Mouse (Mus musculus): Measurements from ENCODE around the gene Anapc16.
"Not testable (repeated sequence)": the region's sequence is repeated elsewhere in the genome, so short reads cannot be mapped to it uniquely, and the experiment has no call there.

The Anapc16 gene

DNA sequence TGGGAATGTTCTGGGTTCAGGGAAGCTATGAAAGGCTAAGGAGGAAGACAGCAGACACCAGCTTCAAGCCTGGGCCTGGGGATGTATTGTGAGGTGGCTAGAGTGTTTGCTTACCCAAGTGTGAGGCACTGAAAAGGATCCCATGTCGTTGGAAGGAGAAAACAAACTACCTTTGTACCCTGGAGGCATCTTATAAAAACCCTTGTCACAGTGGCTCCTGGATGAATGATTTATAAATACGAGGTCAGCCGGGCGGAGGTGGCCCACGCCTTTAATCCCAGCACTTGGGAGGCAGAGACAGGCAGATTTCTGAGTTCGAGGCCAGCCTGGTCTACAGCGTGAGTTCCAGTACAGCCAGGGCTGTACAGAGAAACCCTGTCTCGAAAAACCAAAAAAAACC lies 1.3 kb downstream of the Anapc16 start:
- not testable (repeated sequence) for DNase-seq (ENCODE audit: low read depth, low spot score)

DNA sequence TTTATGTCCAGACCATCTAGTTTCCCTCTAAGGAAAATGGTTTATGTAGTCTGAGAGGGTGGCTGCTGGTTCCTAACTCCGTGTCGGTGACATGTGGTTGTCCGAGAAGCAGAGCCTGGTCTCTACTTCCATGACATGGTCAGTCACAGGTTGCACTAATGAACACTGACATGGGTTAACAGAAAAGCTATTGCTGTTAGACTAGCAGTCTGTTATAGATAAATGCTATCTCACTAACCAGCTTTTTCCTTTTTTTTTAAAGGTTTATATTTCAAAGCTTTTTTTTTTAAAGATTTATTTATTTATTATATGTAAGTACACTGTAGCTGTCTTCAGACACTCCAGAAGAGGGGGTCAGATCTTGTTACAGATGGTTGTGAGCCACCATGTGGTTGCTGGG lies 3.9 kb downstream of the Anapc16 start:
- DNase-seq (ENCODE audit: low read depth, low spot score) = no peak

DNA sequence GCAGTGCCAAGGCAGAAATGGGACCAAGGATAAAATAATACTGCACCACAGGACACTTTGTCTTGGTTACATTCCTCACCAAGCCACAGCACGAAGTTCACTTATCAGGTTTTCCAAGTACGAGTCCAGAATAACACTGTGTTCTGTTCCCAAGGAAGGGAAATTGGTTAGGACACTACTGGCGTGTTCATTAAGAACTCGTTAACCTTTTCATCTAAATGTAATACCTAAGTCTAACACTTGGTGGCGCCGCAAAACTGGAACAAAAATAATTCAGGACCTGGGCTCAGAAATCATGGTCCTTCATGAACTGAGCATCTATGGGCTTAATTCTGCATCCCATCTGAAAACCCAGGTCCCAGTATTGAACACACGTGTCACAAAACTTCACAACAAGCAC lies 5.3 kb downstream of the Anapc16 start:
- peak; percentile 77 for DNase-seq (ENCODE audit: low read depth, low spot score)

DNA sequence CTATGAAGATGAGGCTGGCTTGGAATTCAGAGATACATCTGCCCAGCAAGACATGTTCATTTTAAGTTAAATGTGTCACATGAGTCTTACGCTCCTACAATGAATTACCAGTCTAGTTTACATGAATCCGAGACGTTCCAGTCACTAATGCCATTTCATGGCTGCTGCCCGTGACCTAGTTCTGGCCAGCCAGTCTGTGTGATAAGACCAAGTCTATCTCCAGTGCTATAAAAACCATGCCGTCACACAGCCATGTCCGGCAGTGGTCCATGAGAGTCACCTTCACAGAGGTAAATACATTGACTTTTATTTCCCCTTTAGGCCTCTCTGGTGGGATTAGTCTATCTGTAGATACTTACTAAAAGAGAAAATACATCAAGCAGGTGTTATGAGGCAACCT lies 7.0 kb downstream of the Anapc16 start:
- DNase-seq (ENCODE audit: low read depth, low spot score) = no peak

DNA sequence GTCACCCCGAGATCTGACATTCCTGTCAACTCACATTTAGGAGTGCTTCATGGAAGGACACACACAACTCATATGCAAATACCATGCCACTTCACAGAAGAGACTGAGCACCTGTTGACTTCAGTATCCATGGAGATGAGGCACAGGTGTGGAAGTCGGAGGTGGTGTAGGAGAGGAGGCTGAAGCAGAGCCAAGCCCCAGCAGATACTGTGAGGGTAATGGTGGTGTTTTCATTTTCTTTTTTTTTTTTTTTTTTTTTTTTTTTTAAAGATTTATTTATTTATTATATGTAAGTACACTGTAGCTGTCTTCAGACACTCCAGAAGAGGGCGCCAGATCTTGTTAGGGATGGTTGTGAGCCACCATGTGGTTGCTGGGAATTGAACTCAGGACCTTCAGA lies 9.1 kb downstream of the Anapc16 start:
- not testable (repeated sequence) for DNase-seq (ENCODE audit: low read depth, low spot score)

DNA sequence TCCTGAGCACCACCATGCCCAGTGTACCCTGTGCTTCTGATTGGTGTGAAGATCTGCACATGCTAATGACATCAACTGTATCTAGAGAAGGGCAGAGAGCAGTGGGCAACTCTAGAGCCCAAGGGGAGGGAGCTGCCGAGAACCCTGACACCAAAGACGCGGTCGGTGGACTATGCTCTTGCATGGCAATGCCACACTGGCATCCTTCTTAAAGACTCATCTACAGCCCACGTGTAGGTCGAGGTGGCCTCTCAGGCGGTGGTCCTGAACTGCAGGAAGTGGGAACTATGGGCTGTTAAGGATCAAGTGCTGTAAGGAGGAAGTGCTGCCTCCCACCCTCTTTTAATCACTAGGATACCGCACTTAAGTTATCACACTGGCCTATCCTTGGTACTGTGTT lies 10.9 kb downstream of the Anapc16 start:
- no peak for DNase-seq (ENCODE audit: low read depth, low spot score)

DNA sequence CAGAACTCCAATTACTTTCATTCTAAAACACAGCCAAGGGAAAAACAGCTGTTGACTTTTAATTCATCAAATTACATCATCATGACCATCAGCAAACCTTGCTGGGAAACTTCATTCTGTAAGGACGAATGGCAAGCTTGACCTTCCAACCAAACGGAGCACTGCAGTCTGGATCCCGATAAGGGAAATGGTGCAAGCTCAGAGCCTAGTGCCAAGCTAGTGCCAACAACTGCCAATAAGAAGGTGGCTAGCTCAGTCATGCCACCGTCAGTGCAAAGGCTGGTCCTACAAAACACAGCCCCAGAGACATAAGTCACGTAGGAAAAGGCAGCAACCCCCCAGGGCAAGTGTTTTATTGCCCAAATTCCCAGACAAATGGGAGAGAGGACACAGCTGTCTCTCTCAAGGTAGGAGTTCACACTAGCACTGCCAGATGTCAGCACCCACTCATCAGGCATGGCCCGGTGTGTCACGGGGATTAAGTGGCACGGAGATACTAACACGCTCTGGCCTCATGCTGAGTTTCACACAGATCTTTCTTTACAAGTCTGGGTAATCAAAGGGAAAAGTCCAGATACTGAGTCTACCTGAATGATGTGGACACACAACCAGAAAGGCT lies 11.6 kb downstream of the Anapc16 start:
- no peak for DNase-seq (ENCODE audit: low read depth, low spot score)

DNA sequence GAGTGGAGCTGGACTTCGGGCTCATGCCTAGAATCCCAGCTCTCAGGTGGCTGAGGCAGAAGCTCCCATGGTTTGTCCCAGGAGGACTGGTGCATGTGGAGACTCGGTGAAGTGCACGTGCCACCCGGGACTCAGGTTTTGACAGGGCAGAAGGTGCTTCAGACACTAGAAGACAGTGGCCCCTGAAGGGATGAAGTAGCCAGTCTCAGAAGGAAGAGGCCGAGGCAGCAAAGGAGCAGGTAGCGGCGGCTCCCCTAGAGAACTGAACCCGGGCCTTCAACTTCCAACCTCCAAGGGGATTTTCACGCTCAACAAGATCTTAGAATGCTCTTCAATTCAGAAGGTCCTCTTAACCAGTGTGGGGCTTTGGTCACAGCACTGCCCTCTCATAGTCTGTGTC lies 12.5 kb downstream of the Anapc16 start:
- no peak for DNase-seq (ENCODE audit: low read depth, low spot score)

DNA sequence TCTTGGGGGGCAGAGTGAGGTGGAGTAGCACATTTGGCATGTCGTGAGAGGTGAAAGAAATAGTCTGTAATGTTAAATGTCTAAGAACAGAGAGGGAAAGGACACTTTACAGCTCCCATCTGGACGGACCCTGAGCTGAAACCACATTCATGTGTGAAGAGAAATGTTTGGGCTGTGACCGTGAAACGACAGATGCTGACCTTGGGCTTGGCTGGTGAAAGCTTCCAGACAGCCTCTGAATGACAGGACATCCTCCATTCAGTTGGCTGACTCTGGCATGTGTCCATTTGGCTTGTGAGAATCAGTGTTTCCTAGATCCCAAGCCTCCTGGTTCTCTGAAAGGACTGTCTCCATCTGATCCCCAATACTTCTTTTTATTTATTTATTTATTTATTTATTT lies 14.9 kb downstream of the Anapc16 start:
- DNase-seq (ENCODE audit: low read depth, low spot score) = no peak

DNA sequence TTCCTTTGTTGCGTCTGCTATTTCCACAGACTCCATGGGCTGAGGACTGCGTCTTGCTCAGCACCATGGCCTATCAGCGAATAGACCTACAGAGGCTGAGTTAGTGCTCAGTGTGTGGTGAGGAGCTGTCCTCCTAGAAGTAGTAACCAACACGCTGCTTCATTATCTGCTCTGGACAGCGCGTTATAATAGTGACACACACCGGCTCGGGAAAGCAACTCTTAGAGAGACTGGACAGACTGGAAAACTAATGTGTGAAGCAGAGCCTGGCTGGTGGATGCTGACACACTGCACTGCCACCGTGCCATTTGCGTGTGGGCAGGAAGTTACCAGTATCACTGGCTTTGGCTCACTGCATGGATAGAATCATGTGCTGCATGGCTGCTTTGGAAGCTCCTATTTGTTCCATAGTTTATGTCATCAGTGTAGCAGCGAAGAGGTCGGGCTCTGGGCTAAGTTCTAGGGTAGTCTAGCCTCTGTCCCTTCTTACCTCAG lies 20.5 kb downstream of the Anapc16 start:
- no peak for DNase-seq (ENCODE audit: low read depth, low spot score)

DNA sequence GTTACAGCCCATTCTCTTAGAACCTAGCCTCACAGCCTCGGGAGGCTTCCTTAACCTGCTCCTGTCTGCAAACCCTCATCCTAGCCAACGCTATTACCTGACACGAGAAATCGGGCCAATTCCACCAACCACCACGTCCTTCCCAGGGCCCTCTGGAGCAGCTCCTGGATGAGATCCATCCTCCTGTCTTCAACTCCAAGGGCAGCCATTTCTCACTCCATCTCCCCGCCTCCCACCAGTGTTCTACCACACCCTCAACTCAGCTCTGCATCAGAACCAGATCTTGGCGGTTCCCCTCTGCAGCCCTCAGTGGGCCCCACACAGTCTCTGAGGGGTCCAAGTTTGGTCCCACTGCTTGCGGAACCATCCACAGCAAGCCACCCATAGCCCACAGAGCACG lies 21.1 kb downstream of the Anapc16 start:
- DNase-seq (ENCODE audit: low read depth, low spot score) = no peak

DNA sequence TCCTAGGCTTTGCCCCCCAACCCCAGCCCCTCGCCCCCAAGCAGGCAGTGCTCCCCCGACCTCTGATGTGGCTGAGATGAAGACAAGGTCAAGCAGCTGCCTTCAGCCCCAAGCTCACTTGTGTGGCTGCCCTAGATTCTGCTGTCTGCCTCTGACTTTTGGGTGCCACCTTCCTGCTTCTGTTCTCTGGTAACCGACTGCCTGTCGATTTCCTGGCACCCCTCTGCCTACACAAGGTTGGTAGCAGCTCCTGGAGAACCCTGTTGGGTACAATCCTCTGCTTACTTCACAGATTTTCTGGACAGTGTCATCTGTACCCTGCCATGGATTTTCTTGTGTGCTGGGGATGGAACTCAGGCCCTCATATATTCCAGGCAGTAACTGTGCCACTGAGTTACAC lies 21.6 kb downstream of the Anapc16 start:
- peak; percentile 39 for DNase-seq (ENCODE audit: low read depth, low spot score)

DNA sequence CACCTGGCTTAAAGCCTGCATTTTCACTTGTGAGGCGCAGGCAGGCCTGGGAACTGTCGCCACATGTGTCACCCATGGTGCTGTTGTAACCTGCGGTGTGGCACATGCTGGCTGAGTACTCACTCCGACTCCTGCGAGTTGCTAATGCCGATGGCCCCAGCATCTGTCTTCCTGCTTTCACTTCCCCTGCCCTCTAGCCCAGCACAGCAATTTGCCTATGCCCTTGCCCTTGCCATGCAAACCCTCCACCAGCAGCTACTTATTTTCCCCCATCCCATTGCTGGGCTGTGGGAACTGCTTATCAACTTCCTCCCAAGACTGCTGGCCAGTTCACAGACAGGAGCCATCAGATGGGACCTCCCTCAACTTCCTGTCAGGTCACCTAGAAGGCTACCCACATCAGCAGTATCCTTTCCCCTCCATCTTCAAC lies 22.1 kb downstream of the Anapc16 start:
- DNase-seq (ENCODE audit: low read depth, low spot score) = peak; percentile 52

DNA sequence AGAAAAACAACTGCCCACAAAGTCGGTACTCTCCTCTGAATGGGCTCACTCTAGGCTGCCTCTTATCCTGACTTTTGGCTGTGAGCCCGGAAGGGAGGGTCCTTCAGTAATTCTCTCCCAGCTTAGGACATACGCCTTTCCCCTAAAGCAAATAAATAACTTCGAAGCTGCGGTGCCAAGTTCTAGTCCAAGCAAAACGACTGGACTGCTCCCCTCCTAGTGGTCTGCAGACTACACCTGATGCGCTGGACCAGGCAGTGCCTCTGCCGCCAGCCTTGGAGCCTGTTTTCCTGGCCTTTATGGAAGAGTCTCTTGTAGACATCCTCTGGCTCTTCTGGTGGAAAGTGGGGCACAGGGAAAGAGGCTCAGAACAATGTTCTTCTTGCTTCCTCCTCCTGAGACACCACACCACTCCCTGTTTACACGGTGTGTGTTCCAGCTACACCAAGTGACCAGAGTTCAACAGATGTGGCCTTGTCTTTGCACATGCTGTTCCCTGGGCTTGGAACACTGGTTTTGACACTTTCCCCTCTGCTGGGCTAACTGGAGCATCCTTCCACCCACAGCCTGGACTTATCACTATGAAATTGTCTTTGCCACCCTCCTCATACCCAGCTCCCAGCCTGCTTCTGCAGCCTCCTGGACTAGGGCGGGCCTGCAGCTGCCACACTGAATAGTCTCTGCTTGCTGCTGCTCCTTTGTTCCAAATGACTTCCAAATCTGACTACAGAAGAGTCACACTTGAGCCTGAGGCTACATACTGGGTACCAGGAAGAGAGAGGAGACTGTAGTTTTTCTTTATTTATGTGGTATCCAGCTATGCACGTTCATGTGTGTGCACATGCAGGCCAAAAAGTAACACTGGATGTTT lies 23.8 kb downstream of the Anapc16 start:
- DNase-seq (ENCODE audit: low read depth, low spot score) = no peak

DNA sequence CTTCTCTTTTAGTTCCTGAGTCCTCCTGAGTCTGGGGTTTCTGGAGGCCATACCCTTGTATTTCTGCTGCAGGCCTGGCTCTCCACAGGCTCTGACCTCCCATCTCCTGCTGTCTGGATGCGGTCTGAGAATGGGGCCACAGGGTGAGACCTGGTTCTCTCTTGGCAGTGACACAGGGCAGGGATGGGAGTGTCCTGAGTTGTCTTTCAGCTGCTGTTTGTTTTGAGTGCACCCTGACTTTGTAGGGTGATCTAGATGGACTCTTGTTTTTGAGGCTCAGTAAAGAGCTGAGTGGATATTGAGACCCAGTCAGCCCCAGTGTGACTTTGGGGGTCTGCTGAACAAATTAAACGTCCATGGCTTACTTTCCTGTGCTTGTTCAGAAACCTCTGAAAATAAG lies 24.5 kb downstream of the Anapc16 start:
- DNase-seq (ENCODE audit: low read depth, low spot score) = no peak

DNA sequence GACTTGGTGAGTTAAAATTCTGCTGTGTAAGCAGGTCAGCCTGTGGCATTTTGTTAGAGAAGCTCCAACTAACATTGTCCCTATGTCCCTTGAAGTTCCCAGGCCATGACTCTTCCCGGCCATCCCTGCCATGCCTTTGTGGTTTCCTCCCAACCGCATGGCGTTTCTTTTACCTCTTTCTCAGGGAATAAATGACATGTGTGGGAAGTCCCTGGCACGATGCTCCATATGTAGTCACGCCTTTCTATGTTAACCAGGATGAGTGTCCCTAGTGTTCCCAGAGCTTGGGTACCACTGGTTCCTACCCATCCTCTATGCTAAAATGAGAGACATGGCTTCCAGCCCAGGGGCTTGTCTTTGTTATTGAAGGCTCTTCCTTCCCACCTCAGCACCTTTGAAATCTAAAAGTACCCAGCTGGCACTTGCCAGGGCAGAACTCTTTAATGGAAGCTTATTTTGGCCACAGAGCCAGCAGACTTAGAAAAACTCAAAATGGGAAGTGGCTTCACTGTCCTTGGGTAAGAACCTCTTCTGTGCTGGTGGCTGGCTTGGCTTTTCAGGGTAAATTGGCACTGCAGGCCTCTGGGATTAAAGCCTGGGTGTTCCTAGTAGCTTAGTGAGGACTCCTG lies 25.1 kb downstream of the Anapc16 start:
- no peak for DNase-seq (ENCODE audit: low read depth, low spot score)

DNA sequence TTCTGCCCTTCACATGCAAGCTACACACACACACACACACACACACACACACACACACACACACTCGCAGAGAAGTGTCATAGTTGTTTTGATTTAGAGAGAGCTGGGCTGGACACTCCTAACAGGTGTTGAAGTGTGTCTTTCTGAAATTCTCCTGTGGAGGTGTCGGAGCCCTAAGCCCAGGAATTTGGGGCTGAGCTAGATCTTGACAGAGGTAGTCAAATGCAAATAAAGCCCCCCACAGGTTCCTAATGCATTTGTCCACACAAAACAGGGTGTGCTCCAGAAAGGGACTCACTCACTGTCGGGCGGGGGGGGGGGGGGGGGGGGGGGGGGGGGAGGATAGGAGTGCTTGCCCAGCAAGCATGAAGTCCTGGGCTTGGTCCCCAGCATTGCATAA lies 25.8 kb downstream of the Anapc16 start:
- no peak for DNase-seq (ENCODE audit: low read depth, low spot score)

DNA sequence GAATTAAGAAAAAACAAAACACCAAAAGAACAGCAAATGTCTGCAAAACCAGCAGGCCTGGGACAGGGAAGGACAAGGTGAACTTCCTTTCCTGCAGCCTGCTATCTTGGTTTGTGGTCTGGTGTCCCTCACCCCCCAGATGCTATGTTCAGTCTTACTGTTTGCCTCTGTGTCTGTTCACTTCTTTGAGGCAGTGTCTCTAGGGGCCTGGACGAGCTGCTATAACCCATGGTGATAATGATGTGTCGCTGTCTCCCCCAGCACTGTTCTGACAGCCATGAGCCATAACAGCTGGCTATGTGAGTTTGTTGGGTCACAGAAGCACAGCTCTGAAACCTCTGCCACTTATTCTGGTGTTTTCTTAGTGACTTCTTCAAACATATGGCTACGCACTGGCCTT lies 28.1 kb downstream of the Anapc16 start:
- DNase-seq (ENCODE audit: low read depth, low spot score) = peak; percentile 75

DNA sequence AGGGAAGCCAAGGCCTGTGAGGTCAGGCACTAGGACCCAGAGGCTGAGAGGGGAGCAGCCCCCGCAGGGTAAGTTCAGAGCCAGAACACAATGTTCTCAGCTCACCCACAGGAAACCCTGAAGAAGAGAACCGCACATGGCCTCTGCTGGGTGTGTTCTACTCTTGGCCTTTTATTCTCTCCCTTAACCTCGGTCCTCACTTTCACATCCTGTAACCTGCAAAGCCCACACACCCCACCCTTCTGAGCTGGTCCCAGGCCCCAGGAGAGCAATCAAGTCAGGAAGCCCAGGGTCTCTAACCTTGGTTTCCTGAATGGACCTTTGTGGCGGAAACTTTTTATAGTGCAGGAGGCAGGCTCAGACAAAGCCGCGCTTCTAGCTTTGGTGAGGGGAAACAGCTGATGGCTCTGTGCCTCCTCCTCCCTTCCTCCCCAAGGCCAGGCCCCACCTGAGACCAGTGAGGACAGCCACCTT lies 28.7 kb downstream of the Anapc16 start:
- peak; percentile 87 for DNase-seq (ENCODE audit: low read depth, low spot score)

DNA sequence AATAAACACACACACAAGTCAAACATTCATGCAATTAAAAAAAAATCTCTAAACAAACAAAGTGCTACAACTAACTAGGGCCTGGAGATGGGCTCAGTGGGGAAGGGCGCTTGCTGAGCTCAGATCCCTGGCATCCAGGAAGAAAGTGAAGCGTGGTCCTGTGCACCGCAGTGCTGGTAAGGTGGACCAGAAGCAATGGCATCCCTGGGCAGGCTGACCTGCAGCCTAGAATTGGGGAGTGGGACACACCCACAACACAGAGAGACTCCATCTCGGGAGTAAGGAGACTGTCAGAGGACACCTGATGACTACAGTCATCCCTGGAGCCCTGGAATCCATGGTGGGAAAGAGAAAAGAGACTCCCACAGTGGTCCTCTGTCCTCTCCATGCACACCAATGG lies 29.5 kb downstream of the Anapc16 start:
- no peak for DNase-seq (ENCODE audit: low read depth, low spot score)

DNA sequence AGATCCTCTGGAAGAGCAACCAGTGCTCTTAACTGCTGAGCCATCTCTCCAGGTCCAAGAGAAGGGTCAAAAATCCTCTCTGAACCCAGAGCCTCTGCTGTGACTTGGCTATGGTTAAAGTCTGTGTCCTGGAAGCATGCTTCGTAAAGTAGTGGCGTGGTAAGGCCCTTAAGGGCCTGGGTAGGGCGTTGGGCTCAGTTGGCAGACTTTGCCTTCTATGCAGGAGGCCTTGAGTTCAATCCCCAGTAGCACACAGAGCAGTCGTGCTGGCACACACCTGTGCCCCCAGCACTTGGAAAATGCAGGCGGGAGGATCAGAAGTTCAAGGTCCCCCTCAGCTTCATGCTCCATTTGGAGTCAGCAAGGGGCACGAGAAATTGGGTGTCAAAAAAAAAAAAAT lies 29.9 kb downstream of the Anapc16 start:
- DNase-seq (ENCODE audit: low read depth, low spot score) = no peak

DNA sequence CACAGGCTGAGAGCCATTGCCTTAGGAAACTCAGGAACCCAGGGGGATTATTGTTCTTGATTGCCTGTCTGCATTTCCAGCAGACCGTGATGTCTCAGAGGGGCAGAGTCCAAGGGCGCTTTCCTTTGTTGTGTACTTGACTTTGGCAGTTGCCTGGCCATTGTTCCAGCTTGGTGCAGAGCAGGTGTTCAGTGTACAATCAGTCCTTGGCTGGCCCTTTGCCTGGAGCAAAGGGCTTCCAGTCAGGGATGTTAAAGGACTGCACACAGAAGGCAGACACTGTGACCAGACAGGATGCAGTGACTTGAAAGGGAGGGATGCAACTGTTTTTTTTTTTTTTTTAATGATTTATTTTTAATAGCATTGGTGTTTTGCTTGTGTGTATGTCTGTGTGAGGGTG lies 30.4 kb downstream of the Anapc16 start:
- no peak for DNase-seq (ENCODE audit: low read depth, low spot score)

DNA sequence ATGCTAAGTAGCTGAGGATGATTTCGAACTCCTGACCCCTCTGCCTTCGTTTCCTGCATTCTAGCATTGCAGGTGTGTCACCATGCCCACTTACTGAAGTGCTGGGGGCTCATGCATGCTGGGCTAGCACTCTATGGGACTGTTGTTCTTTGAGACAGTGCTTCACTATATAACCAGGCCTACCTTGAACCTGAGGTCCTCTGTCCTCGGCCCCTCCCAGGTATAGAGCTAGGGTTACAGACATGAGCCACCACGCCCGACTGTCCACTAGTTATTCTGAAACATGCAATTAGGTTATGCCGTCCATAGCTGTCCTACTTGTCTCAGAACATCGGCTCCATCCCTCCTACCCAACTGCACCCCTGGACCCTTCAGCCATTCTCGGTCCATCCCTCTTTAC lies 31.1 kb downstream of the Anapc16 start:
- no peak for DNase-seq (ENCODE audit: low read depth, low spot score)
